Mouse (Mus musculus) cerebellum, adult 9-11 months (tissue): Measurements from ENCODE around the gene Smyd3.
"Not testable (repeated sequence)": the region's sequence is repeated elsewhere in the genome, so short reads cannot be mapped to it uniquely, and the experiment has no call there.

ENCODE experiments used
- DNase-seq: peaks from one replicate; pipeline ENCODE4 v3.0.0; 2022

Smyd3 gene

DNA sequence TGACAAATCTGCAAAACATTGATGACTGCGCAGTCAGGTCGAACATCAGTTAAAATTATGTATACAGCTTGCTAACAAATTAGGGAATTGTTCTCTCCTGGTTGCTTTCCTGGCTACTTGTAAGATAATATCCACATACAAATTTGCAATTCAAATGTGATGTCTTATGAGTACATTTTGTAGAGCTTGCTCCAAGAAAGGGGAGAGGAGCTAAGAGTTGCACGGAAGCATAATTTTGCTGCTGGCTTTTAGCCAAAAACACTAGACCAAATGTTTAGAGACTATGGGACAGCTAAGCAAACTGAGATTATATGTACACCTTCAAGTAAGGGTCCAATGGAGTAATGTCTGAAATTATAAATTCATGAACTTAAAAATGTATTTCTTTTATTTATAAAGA lies 146.7 kb downstream of the Smyd3 start:
- DNase-seq: no peak

DNA sequence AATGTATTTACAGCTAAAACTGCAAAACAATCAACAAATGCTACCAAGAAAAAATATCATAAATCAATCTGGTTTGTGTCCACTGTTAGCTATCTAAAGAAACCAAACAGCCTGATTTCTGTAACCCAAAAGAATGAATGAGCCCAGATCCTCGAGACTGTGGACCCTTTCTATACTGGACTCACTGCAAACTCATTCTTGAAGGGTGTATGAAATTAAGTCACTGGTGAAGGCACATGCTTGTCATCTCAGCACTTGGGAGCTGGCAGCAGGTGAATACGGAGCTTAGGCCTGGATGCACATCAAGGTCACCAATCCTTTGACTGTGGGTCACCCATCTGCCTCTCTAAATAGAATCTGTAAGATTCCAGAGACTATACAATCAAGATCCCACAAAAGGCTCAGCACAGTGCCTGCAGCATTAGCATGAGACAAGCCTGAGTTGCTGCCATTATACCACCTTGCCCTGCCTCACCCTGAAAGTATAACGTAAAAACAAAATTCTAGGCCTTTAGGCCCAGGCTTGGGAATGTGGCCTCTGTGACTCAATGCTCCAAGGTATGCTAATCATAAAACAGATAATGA lies 149.3 kb downstream of the Smyd3 start:
- no peak for DNase-seq

DNA sequence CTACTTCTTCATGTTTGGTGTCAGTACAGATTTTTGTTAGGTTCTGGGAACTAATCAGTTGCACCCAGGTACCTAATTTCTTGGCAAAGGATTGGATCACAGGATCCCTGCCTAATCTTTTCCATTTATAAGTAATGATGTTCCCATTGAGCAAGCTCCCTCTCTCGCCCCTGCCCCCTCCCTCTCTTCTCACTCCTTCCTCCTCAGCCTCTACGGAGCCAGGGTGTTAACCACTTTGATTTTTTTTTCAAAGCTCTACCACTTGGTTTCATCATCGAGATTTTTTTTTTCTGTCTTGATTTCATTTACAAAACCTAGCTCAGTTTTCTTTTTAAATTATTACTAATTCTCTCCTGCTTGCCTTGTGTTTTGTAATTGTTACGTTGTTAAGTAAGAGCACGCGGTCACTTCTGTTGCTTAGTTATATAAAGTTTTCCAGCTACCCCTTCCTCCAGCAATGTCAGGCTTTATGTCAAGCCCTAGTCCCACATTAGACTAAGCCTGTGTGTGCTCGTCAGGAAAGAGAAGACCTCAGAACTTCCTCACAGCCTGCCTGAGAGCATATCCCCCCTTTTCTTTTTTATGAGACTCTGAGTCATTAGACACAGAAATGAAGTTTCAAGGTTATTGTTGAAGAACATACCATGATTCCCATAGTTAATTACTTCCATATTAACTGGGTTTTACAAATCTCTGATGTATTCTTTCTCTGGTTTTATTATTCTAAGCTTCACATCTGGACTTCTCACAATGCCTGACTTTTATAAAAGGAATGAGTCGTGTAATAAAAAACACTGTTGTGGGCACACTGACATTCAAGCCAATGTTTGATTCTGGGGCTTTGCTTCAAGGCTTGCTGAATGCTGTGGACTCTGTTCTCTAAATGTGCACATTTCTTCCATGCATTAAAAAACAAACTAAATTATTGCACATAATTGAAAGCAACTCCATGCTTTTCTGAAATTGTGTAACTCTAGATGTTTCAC lies 156.1 kb downstream of the Smyd3 start:
- no peak for DNase-seq

DNA sequence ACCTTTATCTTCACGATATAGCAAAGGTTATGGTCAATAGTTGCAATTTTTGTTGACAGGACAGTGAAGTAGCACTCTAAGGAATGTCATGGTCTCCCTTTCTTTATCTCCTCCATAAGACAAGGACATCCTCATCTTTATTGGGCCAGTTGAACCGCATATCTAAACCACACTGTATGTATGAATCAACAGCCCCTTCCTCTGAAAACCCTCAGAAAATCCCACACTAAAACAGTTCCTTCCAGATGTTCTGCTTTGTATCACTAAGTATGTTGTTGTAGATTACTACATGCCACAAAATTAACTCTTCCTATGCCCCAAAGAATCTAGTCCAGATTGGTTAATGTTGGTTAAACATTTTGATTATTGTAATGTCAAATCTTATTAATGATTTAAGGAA lies 160.7 kb downstream of the Smyd3 start:
- DNase-seq: no peak

DNA sequence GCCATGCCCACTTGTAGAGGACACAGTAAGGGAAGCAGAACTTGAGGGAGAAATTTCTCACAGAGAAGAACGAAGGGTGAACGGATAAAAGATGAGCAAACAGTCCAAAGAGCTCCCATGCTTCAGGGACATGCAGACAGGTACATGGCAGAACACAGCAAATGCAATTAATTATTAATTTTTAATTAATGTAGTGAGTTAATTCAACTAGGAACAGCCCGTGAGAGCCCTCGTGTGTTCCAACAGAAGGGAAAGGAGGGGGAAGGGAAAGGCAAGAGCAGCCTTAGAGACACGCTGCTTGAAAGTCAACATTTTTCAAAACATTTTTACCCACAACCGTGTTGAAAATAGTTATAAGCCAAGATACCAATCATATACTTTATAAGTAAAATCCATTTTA lies 163.6 kb downstream of the Smyd3 start:
- DNase-seq: no peak

DNA sequence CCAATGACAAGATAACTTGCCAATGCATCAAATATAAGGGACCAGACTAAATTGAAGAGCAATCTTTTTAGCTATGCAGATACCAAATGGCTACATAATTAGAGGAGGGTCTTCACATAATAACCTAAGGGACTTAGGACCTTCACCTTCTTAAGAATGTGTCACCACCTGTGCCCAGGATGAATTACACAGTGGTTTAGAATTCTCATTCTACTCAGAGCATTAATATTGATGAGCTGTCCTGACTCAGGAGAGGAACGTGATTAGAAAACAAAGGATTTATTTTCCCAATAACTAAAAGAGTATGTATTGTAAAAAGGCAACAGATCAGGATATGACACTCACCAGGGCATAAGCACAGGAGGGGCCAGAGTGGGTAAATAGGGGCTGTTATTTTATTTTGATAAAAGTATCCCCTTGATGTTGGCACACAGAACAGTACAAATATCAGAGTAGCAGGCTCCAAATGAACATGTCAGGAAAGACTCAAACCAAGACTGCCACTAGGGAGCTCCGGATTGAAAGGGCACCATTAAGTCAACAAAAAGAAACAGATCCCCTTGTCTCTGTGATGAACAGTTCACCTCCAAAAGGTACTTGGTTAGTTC lies 172.4 kb downstream of the Smyd3 start:
- no peak for DNase-seq

DNA sequence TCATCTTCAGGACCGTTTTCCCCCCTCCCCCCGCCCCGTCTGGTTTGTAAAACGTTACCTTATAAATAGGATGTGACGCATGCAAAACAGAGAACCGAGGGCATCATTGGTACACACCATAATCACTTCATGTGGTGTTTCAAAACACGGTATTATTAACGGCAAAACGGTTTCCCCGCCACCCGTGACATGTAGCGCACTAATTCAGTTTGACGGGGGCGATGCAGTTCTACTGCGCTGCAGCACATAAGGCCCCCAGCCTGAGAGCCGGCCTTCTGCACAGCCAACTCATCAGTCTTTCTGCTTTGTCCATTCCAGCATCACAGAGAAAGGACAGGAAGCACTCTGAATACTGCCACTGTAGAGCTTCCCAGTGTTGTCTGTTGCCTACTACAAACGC lies 174.4 kb downstream of the Smyd3 start:
- no peak for DNase-seq

DNA sequence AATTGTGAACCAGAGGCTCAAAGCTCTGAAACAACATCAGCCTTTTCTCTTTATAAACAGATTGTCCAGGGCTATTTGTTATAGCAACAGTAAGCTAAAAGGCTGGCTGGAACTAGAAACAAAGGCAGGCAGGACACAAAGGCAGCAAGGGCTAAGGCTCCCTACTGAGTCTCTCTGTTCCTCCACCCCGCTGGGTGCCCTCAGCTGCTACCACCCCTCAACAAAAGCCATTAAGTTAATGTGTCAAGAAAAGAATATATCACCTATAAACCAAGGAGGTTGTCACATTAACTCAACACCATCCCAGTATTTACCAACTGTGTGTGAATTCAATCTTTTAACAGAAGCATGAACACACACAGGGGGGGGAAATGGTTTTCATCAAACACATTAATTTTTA lies 176.3 kb downstream of the Smyd3 start:
- DNase-seq: no peak

DNA sequence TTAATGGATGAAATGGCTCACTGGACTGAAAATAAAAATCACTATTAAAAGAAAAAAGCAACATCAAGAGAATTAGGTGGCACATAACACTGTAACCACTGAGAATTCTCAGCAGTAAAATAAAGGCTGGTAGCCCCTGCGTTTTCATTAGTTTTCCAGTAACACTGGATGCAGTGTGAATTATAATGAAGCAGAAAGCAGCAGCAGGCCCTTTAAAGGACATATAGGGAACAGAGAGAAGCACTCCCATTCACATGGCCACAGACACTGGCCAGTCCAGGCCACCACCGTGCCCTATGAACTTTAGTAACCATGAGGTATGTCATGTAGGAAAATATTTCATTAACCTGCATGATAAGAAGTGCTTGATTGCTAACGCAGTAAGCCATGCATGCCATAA lies 178.8 kb downstream of the Smyd3 start:
- DNase-seq: no peak

DNA sequence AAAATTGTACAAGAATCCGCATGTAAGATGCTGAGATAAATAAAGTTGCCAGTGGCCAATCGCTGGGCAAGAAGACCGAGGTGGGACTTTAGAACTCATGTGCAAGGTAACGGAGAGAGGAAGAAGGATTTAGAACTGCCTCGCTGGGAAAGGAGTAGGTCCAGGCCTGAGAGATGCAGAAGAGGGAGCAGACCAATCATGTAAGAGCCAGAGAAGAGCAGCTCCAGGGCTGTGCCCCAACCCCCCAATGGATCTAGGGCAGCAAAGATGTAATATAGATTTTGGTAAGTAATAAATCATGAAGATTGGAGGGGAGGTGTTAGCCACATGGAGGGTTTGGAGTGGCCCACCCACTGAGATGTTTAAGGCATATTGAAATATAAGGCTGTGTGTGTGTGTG lies 180.3 kb downstream of the Smyd3 start:
- DNase-seq: no peak

DNA sequence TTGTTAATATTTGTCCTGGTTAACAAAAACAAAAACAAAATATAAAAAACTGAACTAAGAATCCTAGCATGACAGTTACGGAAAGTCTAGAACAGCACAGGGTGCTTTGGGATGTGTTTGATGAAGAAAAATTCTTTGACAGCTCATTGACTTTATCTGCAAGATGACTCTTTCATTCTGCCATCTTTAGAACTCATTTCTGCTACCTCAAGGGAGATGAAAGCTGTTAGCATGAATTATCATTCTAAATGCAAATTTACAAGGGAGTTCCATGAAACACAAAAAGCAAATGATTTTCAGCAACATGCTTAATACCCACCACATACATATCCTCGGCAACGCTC lies 190.9 kb downstream of the Smyd3 start:
- no peak for DNase-seq

DNA sequence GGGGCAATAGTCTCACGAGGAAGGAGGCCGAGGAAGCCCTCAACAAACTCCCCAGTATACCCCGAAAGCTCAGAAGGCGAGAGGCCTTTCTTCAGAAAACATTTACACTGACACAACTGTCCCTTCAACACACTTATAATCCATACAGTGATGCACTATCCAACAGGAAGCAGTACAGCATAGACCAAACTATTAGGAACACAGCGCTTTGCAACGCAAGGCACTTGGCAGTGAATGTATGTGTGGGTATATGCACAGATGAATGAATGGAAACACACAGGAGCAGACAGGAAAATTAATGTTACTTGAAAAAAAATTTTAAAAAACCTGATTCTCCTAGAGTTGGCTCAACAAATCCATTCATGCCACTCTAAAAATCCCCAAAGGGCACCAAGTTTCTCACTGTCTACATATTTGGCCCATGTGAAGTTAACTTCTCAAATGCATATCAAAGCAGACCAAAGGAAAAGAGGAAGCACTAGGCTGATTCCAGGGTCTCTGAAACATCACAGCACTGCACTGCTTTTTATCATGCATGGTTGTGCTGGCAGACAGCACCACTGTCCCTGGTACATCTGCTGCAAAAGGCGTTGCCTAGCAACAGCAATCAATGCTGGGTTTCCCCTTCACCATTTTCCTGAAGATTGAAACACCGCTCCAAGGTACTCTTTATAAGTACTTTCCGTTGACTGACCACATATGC lies 191.4 kb downstream of the Smyd3 start:
- no peak for DNase-seq

DNA sequence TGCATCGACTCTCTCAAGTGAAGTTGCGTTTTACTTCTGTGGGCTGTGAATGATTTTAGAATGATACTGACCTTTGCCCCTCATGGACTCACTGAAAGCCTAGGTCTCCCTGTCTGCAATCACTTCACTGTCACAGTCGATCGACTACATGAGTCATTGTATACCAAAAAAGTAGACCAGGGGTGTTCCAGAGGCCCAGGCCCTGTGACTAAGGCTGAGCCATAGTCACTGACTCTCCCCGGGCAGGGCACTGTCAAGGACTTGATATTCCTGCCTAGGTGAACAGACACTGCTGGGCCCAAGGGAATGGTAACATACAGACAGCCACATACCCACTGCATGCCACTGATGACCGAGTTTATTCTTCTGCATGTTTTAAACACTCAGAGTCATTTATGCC lies 193.6 kb downstream of the Smyd3 start:
- no peak for DNase-seq

DNA sequence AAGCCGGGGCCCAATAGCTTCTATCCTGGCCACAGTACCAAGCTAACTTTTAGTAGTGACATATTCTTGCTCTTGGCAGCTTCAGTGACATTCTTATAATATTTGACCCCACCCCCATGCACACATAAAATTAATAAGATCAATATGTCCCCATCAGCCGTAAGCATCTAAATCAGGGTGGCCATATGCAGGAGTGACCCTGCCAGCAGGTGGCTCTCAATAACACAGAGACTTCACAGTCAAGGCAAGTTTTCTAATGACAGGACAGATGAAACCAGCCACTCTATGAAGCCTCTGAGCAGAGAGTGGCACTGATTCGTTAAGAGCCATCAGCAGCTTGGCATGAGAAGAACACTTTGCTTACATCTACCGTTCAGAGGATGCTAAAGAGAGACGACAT lies 204.2 kb downstream of the Smyd3 start:
- no peak for DNase-seq

DNA sequence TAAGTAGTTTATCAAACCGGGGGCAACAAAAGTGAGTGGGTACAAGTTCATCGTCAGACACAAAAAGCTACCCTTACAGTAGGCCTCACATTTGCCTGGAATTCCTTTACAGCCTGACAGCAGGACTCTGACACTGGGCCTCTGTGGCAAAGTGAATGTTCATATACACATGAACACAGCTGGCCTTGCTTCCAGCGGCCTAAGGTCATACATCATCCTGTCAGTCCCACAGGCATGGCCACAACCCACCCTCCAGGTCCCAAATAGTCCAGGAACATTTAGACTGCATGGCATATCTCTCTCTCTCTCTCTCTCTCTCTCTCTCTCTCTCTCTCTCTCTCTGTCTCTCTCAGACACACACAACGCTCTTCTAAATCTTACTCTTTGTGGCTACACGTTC lies 208.4 kb downstream of the Smyd3 start:
- DNase-seq: no peak

DNA sequence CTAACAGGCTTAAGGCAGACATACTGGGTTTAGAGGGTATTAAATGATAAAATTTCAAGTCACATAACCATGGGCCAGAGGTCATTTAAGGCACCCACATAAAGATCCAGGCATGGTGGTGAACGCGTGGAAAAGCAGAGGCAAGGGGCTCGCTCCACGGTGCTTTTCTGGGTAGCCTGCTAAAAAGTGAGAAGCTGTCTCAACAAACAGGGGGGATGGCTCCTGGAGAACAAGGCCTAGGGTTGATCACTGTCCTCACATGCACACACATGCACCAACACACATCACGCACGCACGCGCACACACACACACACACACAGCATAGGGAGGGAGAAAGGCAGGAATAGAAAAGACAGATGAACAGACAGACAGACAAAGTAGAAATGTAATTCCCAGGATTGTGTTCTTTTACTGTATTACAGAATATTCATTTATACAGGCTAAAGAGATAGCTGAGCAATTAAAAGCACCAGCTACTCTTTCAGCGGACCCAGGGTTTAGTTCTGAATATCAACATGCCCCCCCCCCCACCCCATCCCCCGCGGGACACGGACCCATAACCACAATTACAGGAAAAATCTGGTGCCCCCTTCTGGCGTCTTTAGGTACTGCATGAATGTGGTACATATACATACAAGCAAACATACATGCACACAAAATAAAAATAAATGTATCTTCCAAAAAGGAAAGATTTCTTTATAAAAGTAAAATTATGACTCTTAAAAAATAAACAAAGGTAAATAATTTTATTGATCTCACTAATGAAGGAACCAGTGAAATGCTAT lies 215.2 kb downstream of the Smyd3 start:
- no peak for DNase-seq

DNA sequence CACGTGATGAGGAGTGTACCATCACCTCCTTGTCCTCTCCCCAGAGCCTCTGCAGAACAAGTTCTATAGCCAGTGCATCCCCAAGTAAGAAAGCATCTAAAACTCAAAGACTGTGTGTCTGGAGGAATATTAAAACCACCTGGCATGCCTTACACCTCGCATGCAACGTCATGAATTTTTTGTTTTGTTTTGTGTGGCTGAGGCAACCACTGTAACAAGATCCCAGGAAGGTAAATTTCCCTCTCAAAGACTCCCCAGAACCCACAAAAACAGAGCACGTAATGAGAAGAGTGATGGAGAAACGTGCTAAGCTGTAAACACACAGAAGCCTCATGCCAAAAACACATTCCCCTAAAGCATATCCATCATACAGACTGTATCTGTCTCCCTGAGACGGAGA lies 222.2 kb downstream of the Smyd3 start:
- DNase-seq: no peak

DNA sequence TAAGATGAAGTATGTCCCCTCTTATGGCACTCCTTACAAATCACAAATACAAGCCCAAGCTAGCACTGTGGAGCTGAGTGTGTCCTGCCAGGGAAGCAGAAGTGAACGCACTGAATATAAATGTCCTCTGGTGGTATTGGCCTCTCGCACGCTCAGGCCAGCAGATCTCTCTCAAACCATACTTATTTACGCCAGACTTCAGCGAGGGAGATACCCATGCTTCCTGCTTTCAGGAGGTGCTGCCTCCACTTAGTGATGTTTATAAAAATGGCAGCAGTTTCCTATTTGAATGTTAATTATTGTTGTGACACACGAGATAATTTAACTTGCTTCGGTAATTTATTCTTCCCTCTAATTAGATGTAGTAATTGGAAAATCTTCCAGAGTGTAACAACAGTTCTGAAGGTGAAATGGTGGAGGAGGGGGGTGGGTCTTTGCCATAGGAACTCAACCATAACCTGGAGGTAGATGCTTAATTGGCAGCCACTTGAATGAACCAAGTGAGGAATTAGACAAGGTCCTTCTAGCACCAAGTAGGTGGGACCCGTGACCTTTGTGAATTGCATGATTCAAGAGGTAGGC lies 224.0 kb downstream of the Smyd3 start:
- no peak for DNase-seq

DNA sequence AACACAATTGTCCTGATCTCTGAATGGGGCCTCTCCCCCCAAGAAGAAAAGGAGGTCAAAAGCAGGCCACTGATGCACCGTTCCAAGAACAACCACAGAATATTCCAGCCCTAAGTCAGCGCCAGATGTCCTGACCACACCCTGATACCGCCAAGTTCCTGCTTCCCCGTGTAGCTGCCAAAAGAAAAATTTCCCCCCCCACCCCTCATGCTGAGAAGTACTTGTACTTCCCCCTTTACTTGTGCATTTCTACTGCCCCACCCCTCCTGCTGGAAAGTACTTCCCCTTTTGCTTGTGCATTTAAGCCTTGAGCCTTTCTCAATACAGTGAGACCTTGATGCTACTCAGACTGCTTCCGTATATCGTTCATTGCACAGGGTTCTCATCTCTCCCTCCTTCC lies 227.7 kb downstream of the Smyd3 start:
- not testable (repeated sequence) for DNase-seq

DNA sequence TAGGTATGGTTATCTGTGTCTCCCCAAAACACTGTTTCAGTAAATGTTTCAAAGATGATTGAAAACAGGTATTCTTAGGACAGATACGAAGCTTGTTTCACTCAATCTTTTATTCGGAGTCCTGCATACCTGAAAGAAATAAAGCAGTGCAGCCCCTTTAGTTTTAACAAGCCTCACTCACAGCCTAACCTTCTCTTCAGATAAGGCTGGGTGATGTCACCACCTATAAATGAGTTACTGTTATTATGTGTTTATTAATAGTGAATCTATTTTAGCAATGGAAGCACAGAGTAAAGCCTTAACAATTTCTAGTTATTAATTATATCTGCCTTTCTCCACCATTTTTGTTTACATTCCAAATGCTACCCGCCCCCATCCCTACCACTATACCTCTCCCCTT lies 228.1 kb downstream of the Smyd3 start:
- no peak for DNase-seq

DNA sequence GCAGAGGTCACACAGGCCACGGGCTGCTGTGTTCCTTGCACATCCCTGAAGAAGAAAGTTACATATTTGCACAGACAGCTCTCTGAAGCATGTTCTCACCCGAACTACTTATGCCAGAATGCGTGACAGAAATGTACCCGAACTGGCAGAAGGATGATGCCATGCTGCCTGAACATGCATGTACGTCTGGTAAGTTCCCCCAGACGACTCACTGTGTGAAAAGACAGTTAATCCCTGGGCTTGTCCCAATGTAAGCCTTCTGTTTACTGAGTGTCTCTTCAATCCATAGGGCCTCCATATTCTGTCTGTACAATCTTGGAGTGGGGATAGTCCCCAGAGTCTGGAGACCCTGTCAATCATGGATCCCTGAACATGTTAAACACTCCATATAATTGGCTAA lies 231.1 kb downstream of the Smyd3 start:
- DNase-seq: no peak

DNA sequence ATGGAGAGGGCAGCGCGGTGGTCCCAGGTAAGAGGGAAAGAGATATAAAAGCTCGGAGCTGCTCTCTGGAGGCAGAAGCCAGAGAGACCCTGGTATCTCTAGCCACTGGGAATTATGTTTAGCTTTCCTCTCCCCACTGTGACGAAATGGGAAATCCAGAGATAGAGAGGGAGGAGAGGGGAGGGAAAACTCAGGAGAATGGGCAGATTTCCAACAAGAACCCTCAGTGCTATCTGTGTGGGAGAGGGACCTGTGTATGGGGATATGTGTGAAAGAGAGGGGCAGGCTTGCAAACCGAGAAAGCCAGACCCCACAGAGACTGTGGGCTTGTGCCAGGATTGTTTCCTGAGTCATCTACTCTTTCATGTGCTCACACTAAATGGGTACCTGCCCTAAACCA lies 235.0 kb downstream of the Smyd3 start:
- DNase-seq: no peak
